Mouse (Mus musculus) mouse trophoblast stem cell (cell line): Measurements from ENCODE around the gene Scamp3.
"Not testable (repeated sequence)": the region's sequence is repeated elsewhere in the genome, so short reads cannot be mapped to it uniquely, and the experiment has no call there.

Experiments used
- in situ Hi-C, 2 experiments: fragments of 300-500 bp; cut with MseI, MboI; formaldehyde crosslinking; loops; 2 replicates in 1 of 2; 3 replicates in 1 of 2; pipeline ENCODE4 v1.15.1; 2025

The Scamp3 gene

DNA sequence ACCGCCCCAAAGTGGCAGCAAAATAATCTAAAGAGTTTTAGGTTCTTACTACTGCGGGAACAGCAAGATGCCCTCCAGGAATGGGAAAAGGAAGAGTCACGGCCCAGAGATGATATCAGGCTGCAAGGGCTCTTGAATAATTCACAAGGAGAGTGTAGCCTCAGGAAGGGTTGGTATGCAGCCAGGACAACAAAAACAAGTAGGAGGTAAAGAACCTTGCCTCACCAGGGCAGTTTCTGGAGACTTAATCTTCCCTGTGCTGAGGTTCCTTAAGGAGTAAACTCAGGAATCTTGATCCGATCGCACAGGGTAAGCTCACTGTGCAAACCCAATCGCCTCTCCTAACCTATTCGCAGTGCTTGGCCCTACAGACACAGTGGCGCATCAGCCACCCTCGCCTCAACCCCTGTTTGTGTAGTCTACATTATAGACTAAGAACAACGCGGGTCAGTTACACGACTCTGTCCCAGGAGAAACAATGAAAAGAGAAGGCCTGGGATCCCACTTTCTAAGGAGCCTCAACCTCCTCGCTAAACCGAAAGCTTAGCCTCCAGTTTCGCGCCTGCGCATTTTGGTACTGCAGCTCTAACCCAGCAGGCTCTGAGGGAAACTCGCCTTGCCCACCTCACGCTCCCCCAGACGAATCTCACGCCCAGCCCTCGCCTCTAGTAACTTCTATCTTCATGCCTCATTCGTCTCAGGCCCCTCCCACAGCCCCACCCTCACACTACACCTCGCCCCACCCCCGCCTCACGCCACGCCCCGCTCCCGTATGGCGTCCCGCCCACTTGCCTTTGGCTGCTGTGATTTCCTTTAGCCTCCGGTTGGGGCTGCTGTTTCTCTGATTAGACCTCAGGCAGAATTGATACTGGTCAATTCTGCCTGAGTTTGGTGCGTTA is 19.0 kb downstream of the Scamp3 start:
- in situ Hi-C loops, result no loop called here

DNA sequence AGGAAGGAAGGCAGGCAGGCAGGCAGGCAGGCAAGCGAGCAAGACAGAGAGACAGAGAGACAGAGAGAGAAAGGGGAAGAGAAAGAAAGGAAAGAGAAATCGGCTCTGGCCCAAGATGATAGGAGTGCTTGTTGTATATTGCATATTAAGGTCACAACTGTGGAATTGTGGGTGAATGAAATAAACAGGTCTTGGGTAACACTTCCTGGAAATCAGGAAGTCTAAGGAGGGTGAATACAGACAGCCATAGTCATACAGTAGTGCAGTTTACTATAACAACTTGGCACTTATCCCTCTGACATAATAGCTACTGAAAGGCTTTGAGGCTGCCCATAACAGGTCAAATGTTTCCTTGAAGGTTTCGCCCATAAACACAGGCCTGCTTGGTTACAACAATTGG is 22.6 kb downstream of the Scamp3 start:
- in situ Hi-C loops, result no loop called here

DNA sequence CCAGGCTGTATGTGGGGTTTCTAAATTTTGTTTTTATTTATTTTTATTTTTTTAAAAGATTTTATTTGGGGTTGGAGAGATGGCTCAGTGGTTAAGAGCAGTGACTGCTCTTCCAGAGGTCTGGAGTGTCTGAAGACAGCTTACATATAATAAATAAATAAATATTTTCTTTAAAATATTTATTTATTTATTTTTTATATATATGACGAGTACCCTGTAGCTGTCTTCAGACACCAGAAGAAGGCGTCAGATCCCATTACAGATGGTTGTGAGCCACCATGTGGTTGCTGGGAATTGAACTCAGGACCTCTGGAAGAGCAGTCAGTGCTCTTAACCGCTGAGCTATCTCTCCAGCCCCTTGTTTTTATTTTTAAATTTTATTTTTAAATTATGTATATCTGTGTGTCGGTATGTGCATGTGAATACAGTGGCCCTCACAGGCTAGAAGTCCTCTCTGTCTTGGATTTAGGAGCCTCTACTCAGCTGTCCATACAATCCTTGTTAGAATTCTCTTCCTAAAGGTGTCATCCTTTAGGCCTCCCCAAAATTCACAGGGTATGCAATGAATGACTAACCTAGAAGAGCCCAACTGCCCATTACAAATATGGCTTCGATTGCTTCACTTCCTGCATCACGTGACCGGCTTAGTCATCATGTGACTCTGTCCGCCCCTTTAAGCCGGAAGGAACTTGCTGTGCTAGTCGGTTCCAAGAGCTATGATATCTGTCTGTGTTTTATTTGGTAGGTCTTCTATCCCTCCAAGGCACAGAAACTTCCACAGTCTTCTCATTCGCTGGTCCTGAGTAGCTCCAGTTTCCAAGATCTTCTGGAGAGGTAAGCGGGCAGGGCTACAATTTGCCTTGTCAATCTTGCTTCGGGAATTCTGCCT is 25.2 kb downstream of the Scamp3 start, which contains the start of gene Gba:
Gene Gba, plus strand, starts transcription at position 676 of the 889 bp plus-strand sequence.
- in situ Hi-C loops, result no loop called here

- in situ Hi-C loops, result no loop called here
These were observed 25.9 kb downstream of the Scamp3 start for GRCm38 (mm10) chr3:89203142-89203514.

DNA sequence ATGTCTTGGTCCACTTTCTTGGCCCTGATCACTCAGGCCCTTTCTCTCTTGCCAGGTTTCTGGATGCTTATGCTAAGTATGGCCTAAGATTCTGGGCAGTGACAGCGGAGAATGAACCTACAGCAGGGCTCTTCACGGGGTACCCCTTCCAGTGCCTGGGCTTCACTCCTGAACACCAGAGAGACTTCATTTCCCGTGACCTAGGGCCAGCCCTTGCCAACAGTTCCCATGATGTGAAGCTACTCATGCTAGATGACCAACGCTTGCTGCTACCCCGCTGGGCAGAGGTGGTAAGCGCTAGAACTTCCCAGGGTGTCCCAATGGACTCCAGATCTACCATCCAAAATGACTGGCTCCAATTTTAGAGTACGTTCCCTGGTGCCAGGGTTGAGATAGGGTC is 28.8 kb downstream of the Scamp3 start:
- in situ Hi-C loops, result no loop called here

DNA sequence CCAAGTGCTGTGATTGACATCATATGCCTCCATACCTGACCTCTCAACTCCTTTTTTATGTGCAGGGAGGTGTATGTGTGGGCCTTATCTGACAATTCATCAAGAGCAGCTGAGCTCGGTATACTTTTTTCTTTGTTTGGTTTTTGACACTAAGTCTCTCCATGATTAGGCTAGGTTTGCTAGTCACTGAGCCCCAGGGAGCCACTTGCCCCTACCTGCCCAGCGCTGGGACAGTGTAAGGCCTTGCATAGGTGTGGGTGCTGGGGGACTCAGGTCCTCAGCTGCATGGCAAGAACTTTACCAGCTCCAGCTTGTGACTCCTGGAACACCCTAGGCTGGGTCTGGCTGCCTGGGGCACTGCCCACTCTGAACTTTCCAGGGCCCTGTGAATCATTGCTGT is 29.4 kb downstream of the Scamp3 start:
- in situ Hi-C loops, result no loop called here

- in situ Hi-C loops, result no loop called here
These were observed 30.9 kb downstream of the Scamp3 start for GRCm38 (mm10) chr3:89208075-89208657.

DNA sequence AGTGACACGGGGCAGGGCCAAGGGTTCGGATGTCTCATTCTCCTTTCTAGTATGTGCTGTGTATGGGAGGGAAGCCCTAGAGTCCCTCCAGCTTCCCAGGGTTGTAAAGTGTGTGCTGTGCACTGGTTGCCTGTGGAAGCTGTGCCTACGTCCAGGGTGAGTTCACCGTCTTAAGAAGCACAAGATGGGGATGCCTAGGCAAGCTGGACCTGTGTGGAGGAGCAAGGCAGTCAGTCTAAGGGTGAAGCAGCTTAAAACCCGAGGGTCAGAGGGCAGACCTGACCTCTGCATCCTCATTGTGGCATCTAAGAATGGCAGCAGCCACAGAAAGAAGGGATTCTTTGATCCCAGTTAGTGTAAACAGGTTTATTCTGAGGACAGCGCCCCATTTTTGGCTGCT is 31.5 kb downstream of the Scamp3 start:
- in situ Hi-C loops, result no loop called here

DNA sequence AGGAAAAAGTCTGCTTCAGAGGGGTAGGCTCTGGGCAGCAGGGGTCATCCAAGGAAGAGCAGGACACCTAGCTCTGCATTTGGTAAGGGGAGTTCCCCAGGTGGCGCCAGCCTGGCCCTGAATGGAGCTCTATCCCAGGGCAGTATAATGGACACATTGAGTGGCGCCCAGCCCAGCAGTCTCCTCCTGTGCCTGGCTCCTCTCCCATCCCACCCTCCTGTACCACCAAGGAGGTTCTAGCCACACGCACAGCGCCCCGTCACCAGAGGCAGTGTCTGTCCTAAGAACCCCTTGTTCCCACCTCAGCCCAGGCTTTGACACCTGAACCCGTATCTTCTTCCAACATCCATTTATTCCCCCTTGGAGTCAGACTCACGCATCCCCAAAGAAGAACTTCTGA is 32.5 kb downstream of the Scamp3 start:
- in situ Hi-C loops, result no loop called here

DNA sequence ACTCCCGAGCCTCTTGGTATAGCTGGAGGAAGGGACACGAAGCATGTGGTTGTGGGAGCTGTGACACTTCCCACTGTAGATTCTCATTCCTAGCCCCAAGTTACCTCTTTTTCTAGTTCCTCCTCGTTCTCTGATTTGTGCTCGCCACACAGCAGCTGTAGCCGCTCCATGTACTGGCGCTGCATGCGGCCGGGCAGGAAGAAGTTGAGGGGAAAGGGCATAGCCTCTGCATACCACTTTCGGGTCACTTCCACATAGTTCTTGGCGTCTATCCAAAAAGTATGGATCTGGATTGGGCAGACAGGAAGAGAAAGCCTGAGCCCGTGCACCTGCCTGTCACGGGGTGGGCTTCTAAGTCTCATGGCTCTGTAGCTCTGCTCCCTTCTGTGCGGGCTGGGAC is 32.9 kb downstream of the Scamp3 start:
- in situ Hi-C loops, result no loop called here

GRCm38 (mm10) chr3:89210731-89211130 is 33.5 kb downstream of the Scamp3 start:
- in situ Hi-C loops, result no loop called here

DNA sequence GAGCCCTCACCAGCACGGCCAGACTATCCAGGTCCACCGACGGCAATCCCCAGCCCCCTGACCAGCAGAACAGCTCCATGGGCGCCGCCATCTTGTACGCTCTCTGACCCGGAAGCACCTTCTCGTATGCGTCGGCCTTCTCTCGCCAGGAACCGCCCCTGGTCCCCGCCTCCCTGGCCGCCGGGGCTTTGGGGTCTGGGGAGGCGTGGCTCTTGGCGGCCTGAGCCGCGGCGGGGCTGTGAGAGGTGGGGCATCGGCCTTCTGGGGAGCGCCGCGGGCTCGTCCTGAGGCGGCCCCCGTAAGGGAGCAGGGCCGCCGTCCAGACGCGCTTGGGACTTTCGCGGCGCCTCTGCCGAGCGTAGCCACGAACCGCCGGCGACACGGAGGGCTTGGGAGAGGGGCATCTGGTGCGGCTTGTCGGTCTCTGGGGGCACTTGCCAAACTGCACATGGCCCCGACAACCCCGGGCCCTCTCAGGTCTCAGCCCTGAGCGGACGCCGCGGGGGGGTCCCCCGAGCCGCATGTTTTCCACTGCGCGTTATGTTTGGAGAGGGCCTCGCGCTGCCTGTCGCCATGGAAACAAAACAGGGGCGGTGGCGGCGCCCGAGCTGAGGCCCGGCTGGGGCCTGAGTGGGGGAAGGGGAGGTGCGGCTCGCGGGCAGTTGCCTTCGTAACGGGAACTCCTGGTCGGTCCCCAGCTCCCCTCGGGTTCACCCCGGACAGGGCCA is 36.7 kb downstream of the Scamp3 start:
- in situ Hi-C loops, result no loop called here

- in situ Hi-C loops, result no loop called here
These were observed 37.6 kb downstream of the Scamp3 start, which contains the start of gene Thbs3 for GRCm38 (mm10) chr3:89214681-89215411. TSS of gene Thbs3 (plus strand) at chr3:89215180.

GRCm38 (mm10) chr3:89215853-89216252 is 38.6 kb downstream of the Scamp3 start:
- in situ Hi-C loops, result no loop called here

DNA sequence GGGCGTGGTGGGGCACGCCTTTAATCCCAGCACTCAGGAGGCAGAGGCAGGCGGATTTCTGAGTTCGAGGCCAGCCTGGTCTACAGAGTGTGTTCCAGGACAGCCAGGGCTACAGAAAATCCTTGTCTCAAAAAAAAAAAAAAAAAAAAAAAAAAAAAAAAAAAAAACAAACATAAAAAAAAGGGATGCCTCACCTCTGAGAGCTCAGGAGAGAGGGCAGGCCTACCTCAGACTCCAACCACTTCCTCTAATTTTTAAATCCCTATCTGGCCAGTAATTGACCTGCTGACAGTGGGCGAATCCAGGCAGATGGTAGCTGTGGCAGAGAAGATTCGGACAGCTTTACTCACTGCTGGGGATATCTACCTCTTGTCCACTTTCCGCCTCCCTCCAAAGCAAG is 39.1 kb downstream of the Scamp3 start:
- in situ Hi-C loops, result not testable (repeated sequence)

GRCm38 (mm10) chr3:89218271-89218670 is 41.0 kb downstream of the Scamp3 start:
- in situ Hi-C loops, result no loop called here

DNA sequence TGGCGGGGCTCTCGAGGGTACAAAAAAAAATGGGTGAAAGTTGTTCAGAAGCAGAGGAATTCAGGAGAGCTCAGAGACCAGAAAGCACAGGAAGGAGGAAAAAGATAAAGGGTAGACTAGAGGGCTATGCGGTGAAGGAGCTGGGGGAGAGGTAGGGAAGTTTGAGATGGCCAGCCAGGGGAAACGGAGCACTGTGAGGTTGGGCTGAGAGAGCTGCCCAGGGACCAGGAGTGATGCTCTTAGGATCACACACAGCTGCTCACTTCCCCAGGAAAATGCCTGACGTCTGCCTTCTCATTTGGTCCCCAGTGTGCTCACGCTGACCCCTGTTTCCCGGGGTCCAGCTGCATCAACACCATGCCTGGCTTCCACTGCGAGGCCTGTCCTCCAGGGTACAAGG is 42.3 kb downstream of the Scamp3 start:
- in situ Hi-C loops, result no loop called here

- in situ Hi-C loops, result no loop called here
These were observed 43.9 kb downstream of the Scamp3 start for GRCm38 (mm10) chr3:89221167-89221566.

DNA sequence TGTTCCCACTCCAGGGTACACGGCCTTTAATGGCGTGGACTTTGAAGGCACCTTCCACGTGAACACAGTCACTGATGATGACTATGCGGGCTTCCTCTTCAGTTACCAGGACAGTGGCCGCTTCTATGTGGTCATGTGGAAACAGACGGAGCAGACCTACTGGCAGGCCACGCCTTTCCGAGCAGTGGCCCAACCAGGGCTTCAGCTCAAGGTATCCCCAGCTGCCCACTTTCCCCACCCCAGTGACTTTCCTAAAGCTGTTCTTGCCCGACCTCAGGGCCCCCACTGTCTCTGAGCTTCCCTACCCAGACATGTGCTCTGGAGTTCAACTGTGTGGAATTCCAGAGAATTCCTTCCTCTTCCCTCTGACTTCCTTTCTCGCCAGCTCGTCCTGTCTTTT is 47.5 kb downstream of the Scamp3 start:
- in situ Hi-C loops, result no loop called here

GRCm38 (mm10) chr3:89225321-89225815 is 48.1 kb downstream of the Scamp3 start:
- in situ Hi-C loops, result no loop called here

GRCm38 (mm10) chr3:89225918-89226317 is 48.6 kb downstream of the Scamp3 start:
- in situ Hi-C loops, result no loop called here
